Mouse (Mus musculus): ENCODE data around the gene Smim11. TPM values are rescaled to one million over a fixed set of nuclear protein-coding genes. Genes with fewer than 3 reads are reported as not detected.
A peak's percentile ranks its signal among the peaks of the same experiment; 100 is the strongest.

Smim11 gene
- 10 to 100 TPM; 17.2 to 27.5 (median 17.9) TPM for total RNA-seq (2022)

- peak; percentile 86 to 95 for DNase-seq (ENCODE audit: low spot score in 2 of 2)
Observed at GRCm38 (mm10) chr16:92300649-92301411, at the start of gene Smim11. TSS of gene Smim11 (plus strand) at chr16:92301286.

GRCm38 (mm10) chr16:92254316-92254715, 46.8 kb upstream of the Smim11 start:
- no peak for DNase-seq (ENCODE audit: low spot score in 2 of 2)

GRCm38 (mm10) chr16:92267861-92268260, 33.2 kb upstream of the Smim11 start:
- DNase-seq (ENCODE audit: low spot score in 2 of 2): no peak

GRCm38 (mm10) chr16:92274516-92274915, 26.6 kb upstream of the Smim11 start:
- DNase-seq (ENCODE audit: low spot score in 2 of 2): no peak

- no peak for DNase-seq (ENCODE audit: low spot score in 2 of 2)
Observed at GRCm38 (mm10) chr16:92275526-92275925, 25.6 kb upstream of the Smim11 start.

- no peak for DNase-seq (ENCODE audit: low spot score in 2 of 2)
Observed at GRCm38 (mm10) chr16:92282671-92283070, 18.4 kb upstream of the Smim11 start.

- DNase-seq (ENCODE audit: low spot score in 2 of 2): no peak
Observed at GRCm38 (mm10) chr16:92285068-92285467, 16.0 kb upstream of the Smim11 start.

GRCm38 (mm10) chr16:92286609-92287008, 14.5 kb upstream of the Smim11 start:
- DNase-seq (ENCODE audit: low spot score in 2 of 2): peak; percentile 62 to 94

- DNase-seq (ENCODE audit: low spot score in 2 of 2): no peak
Observed at GRCm38 (mm10) chr16:92288778-92289177, 12.3 kb upstream of the Smim11 start.

- no peak for DNase-seq (ENCODE audit: low spot score in 2 of 2)
Observed at GRCm38 (mm10) chr16:92290045-92290444, 11.0 kb upstream of the Smim11 start.

- DNase-seq (ENCODE audit: low spot score in 2 of 2): no peak
Observed at GRCm38 (mm10) chr16:92292101-92292500, 9.0 kb upstream of the Smim11 start, which contains the start of gene Kcne2. TSS of gene Kcne2 (plus strand) at chr16:92292389.

GRCm38 (mm10) chr16:92294267-92294970, 6.7 kb upstream of the Smim11 start:
- no peak for DNase-seq (ENCODE audit: low spot score in 2 of 2)

- DNase-seq (ENCODE audit: low spot score in 2 of 2): no peak
Observed at GRCm38 (mm10) chr16:92295328-92295727, 5.8 kb upstream of the Smim11 start.

- peak in 1 of 2 experiments; percentile 48 for DNase-seq (ENCODE audit: low spot score in 2 of 2)
Observed at GRCm38 (mm10) chr16:92301412-92301806, 323 bp downstream of the Smim11 start.

GRCm38 (mm10) chr16:92301989-92302388, 903 bp downstream of the Smim11 start:
- DNase-seq (ENCODE audit: low spot score in 2 of 2): no peak

GRCm38 (mm10) chr16:92302506-92302905, 1.4 kb downstream of the Smim11 start:
- DNase-seq (ENCODE audit: low spot score in 2 of 2): no peak

GRCm38 (mm10) chr16:92305519-92305918, 4.4 kb downstream of the Smim11 start:
- DNase-seq (ENCODE audit: low spot score in 2 of 2): no peak

- DNase-seq (ENCODE audit: low spot score in 2 of 2): no peak
Observed at GRCm38 (mm10) chr16:92307947-92308346, 6.9 kb downstream of the Smim11 start.

GRCm38 (mm10) chr16:92309126-92309525, 8.0 kb downstream of the Smim11 start:
- no peak for DNase-seq (ENCODE audit: low spot score in 2 of 2)

- peak in 1 of 2 experiments; percentile 29 for DNase-seq (ENCODE audit: low spot score in 2 of 2)
Observed at GRCm38 (mm10) chr16:92313953-92314741, 13.1 kb downstream of the Smim11 start.

- no peak for DNase-seq (ENCODE audit: low spot score in 2 of 2)
Observed at GRCm38 (mm10) chr16:92316049-92316738, 15.1 kb downstream of the Smim11 start.
